Mouse (Mus musculus): ENCODE measurements around the gene Ankrd13b. TPM values are rescaled to one million over a fixed set of nuclear protein-coding genes. Genes with fewer than 3 reads are reported as not detected.

Gene Ankrd13b
- polyA plus RNA-seq, 1 experiment from 2014 or later, result 38.4 TPM

GRCm38 (mm10) chr11:77467784-77468183 is 21.7 kb downstream of the Ankrd13b start:
- WGBS, result 13% methylated on average over 20 of the region's 20 CpGs
- H3K9ac ChIP-seq (replicated peaks; ENCODE audit: low read depth, low read length), result no peak overlapping the region

GRCm38 (mm10) chr11:77467157-77467556 is 22.3 kb downstream of the Ankrd13b start:
- Histone ChIP-seq H3K4me2 (ENCODE audit: low read length) (no peak overlapping the region), H3K36me3 (ENCODE audit: control insufficient read depth, insufficient read depth) (peaks cover 14% of the 10 kb centered on the region), H3K4me3 (replicated peaks; ENCODE audit: low read length) (no peak overlapping the region), H3K4me1 (replicated peaks; ENCODE audit: control insufficient read depth, insufficient read depth, low read length) (peaks cover 17% of the 10 kb centered on the region), H3K27ac (ENCODE audit: low read length) (no peak overlapping the region), H3K27me3 (replicated peaks; ENCODE audit: control insufficient read depth, insufficient read depth, low read length) (peaks cover 38% of the 10 kb centered on the region), H3K9me3 (ENCODE audit: control insufficient read depth, low read length) (no peaks in the 10 kb centered on the region), H3K9ac (replicated peaks; ENCODE audit: low read depth, low read length) (no peak overlapping the region)
- 0 out of 2 replicates have a peak, but pooled peaks have one; percentile 14 for ATAC-seq
- WGBS, result 3% methylated on average over 25 of the region's 25 CpGs

More at GRCm38 (mm10) chr11:77467784-77468183, 21.7 kb downstream of the Ankrd13b start:
- H3K27ac ChIP-seq (ENCODE audit: low read length), result no peak overlapping the region
- no peak overlapping the region for H3K4me3 ChIP-seq (replicated peaks; ENCODE audit: low read length)
- no peak overlapping the region for H3K4me2 ChIP-seq (ENCODE audit: low read length)
- H3K36me3 ChIP-seq (ENCODE audit: control insufficient read depth, insufficient read depth), result peaks cover 19% of the 10 kb centered on the region
- peaks cover 38% of the 10 kb centered on the region for H3K27me3 ChIP-seq (replicated peaks; ENCODE audit: control insufficient read depth, insufficient read depth, low read length)
- ATAC-seq, result peak; percentile 51
- peaks cover 11% of the 10 kb centered on the region for H3K4me1 ChIP-seq (replicated peaks; ENCODE audit: control insufficient read depth, insufficient read depth, low read length)
- H3K9me3 ChIP-seq (ENCODE audit: control insufficient read depth, low read length), result no peaks in the 10 kb centered on the region

GRCm38 (mm10) chr11:77466544-77466943 is 22.9 kb downstream of the Ankrd13b start:
- H3K36me3 ChIP-seq (ENCODE audit: control insufficient read depth, insufficient read depth), result peaks cover 8% of the 10 kb centered on the region
- 43% methylated on average over 9 of the region's 9 CpGs for WGBS
- ATAC-seq, result no peak
- peaks cover 21% of the 10 kb centered on the region for H3K4me1 ChIP-seq (replicated peaks; ENCODE audit: control insufficient read depth, insufficient read depth, low read length)
- no peaks in the 10 kb centered on the region for H3K9me3 ChIP-seq (ENCODE audit: control insufficient read depth, low read length)
- H3K27ac ChIP-seq (ENCODE audit: low read length), result no peak overlapping the region
- H3K9ac ChIP-seq (replicated peaks; ENCODE audit: low read depth, low read length), result no peak overlapping the region
- H3K27me3 ChIP-seq (replicated peaks; ENCODE audit: control insufficient read depth, insufficient read depth, low read length), result peaks cover 41% of the 10 kb centered on the region
- H3K4me2 ChIP-seq (ENCODE audit: low read length), result no peak overlapping the region
- no peak overlapping the region for H3K4me3 ChIP-seq (replicated peaks; ENCODE audit: low read length)

GRCm38 (mm10) chr11:77465111-77465510 is 24.4 kb downstream of the Ankrd13b start:
- WGBS, result 38% methylated on average over 3 of the region's 3 CpGs
- Histone ChIP-seq H3K9ac (replicated peaks; ENCODE audit: low read depth, low read length) (no peak overlapping the region), H3K27ac (ENCODE audit: low read length) (no peak overlapping the region), H3K4me1 (replicated peaks; ENCODE audit: control insufficient read depth, insufficient read depth, low read length) (peaks cover 21% of the 10 kb centered on the region), H3K9me3 (ENCODE audit: control insufficient read depth, low read length) (no peaks in the 10 kb centered on the region), H3K4me3 (replicated peaks; ENCODE audit: low read length) (no peak overlapping the region), H3K27me3 (replicated peaks; ENCODE audit: control insufficient read depth, insufficient read depth, low read length) (peaks cover 41% of the 10 kb centered on the region), H3K4me2 (ENCODE audit: low read length) (no peak overlapping the region), H3K36me3 (ENCODE audit: control insufficient read depth, insufficient read depth) (no peaks in the 10 kb centered on the region)
- no peak for ATAC-seq

- H3K4me1 ChIP-seq (replicated peaks; ENCODE audit: control insufficient read depth, insufficient read depth, low read length), result peaks cover 21% of the 10 kb centered on the region
- no peak overlapping the region for H3K27ac ChIP-seq (ENCODE audit: low read length)
- H3K27me3 ChIP-seq (replicated peaks; ENCODE audit: control insufficient read depth, insufficient read depth, low read length), result peaks cover 41% of the 10 kb centered on the region
- ATAC-seq, result no peak
- WGBS, result 47% methylated on average over 4 of the region's 4 CpGs
- H3K4me2 ChIP-seq (ENCODE audit: low read length), result no peak overlapping the region
- H3K9me3 ChIP-seq (ENCODE audit: control insufficient read depth, low read length), result no peaks in the 10 kb centered on the region
- H3K9ac ChIP-seq (replicated peaks; ENCODE audit: low read depth, low read length), result no peak overlapping the region
- no peak overlapping the region for H3K4me3 ChIP-seq (replicated peaks; ENCODE audit: low read length)
- H3K36me3 ChIP-seq (ENCODE audit: control insufficient read depth, insufficient read depth), result no peaks in the 10 kb centered on the region
These were observed 24.8 kb downstream of the Ankrd13b start for GRCm38 (mm10) chr11:77464684-77465083.

GRCm38 (mm10) chr11:77463786-77464185 is 25.7 kb downstream of the Ankrd13b start:
- 67% methylated on average over 10 of the region's 10 CpGs for WGBS
- Histone ChIP-seq H3K4me3 (replicated peaks; ENCODE audit: low read length) (no peak overlapping the region), H3K9me3 (ENCODE audit: control insufficient read depth, low read length) (no peaks in the 10 kb centered on the region), H3K27ac (ENCODE audit: low read length) (no peak overlapping the region), H3K4me2 (ENCODE audit: low read length) (no peak overlapping the region), H3K27me3 (replicated peaks; ENCODE audit: control insufficient read depth, insufficient read depth, low read length) (peaks cover 41% of the 10 kb centered on the region), H3K36me3 (ENCODE audit: control insufficient read depth, insufficient read depth) (no peaks in the 10 kb centered on the region), H3K9ac (replicated peaks; ENCODE audit: low read depth, low read length) (no peak overlapping the region), H3K4me1 (replicated peaks; ENCODE audit: control insufficient read depth, insufficient read depth, low read length) (peaks cover 21% of the 10 kb centered on the region)
- no peak for ATAC-seq

GRCm38 (mm10) chr11:77463101-77463445 is 26.4 kb downstream of the Ankrd13b start:
- Histone ChIP-seq H3K9me3 (ENCODE audit: control insufficient read depth, low read length) (no peaks in the 10 kb centered on the region), H3K4me3 (replicated peaks; ENCODE audit: low read length) (no peak overlapping the region; the same call in 1 of the 2 replicates), H3K36me3 (ENCODE audit: control insufficient read depth, insufficient read depth) (no peaks in the 10 kb centered on the region), H3K27me3 (replicated peaks; ENCODE audit: control insufficient read depth, insufficient read depth, low read length) (peaks cover 41% of the 10 kb centered on the region), H3K27ac (ENCODE audit: low read length) (no peak overlapping the region), H3K4me2 (ENCODE audit: low read length) (no peak overlapping the region), H3K4me1 (replicated peaks; ENCODE audit: control insufficient read depth, insufficient read depth, low read length) (peaks cover 21% of the 10 kb centered on the region), H3K9ac (replicated peaks; ENCODE audit: low read depth, low read length) (no peak overlapping the region)
- ATAC-seq, result no peak
- WGBS, result 46% methylated on average over 8 of the region's 8 CpGs

- Histone ChIP-seq H3K36me3 (ENCODE audit: control insufficient read depth, insufficient read depth) (no peaks in the 10 kb centered on the region), H3K9ac (replicated peaks; ENCODE audit: low read depth, low read length) (peak within 1 kb of the TSS; percentile 55), H3K9me3 (ENCODE audit: control insufficient read depth, low read length) (no peaks in the 10 kb centered on the region), H3K4me3 (replicated peaks; ENCODE audit: low read length) (peak within 1 kb of the TSS; percentile 50), H3K27me3 (replicated peaks; ENCODE audit: control insufficient read depth, insufficient read depth, low read length) (peaks cover 38% of the 10 kb centered on the region), H3K4me1 (replicated peaks; ENCODE audit: control insufficient read depth, insufficient read depth, low read length) (peaks cover 17% of the 10 kb centered on the region), H3K4me2 (ENCODE audit: low read length) (peak within 1 kb of the TSS; percentile 98), H3K27ac (ENCODE audit: low read length) (no peak within 1 kb of the TSS)
- whole genome bisulfite sequencing, result under 1% methylated on average over 63 of the region's 73 CpGs
- ATAC-seq, result 0 out of 2 replicates have a peak, but pooled peaks have one; percentile 41
These were observed 27.0 kb downstream of the Ankrd13b start, which contains the start of gene Coro6 for GRCm38 (mm10) chr11:77462283-77463100. Gene Coro6 (plus strand): TSS chr11:77462411.

- Histone ChIP-seq H3K9ac (replicated peaks; ENCODE audit: low read depth, low read length) (peak overlapping the region; percentile 55), H3K36me3 (ENCODE audit: control insufficient read depth, insufficient read depth) (no peaks in the 10 kb centered on the region), H3K9me3 (ENCODE audit: control insufficient read depth, low read length) (no peaks in the 10 kb centered on the region), H3K27me3 (replicated peaks; ENCODE audit: control insufficient read depth, insufficient read depth, low read length) (peaks cover 31% of the 10 kb centered on the region), H3K4me1 (replicated peaks; ENCODE audit: control insufficient read depth, insufficient read depth, low read length) (peaks cover 13% of the 10 kb centered on the region), H3K4me2 (ENCODE audit: low read length) (peak overlapping the region; percentile 98), H3K4me3 (replicated peaks; ENCODE audit: low read length) (peak overlapping the region; percentile 50), H3K27ac (ENCODE audit: low read length) (no peak overlapping the region)
- ATAC-seq, result no peak
- 1% methylated on average over 6 of the region's 6 CpGs for whole genome bisulfite sequencing
These were observed 27.6 kb downstream of the Ankrd13b start for GRCm38 (mm10) chr11:77461856-77462255.
